Mouse (Mus musculus) heart, adult 2 months (tissue): ENCODE measurements at regions not wholly inside any gene's neighbourhood (a gene's known extent, or its start where the extent isn't known, plus 50 kb on each side); places are given as distances from the start of the nearest gene placed in this dataset.

ENCODE experiments used
- DNase-seq, 2 experiments: peaks; one replicate each; pipeline ENCODE4 v3.0.0; 2021
- H3K27ac ChIP-seq: fragments of 200-600 bp; 2 replicates; pipeline ENCODE4 v1.8.1; 2022
- H3K27me3 ChIP-seq: fragments of 200-500 bp; 2 replicates; pipeline ENCODE4 v1.6.1; 2012; ENCODE audit warnings: mild to moderate bottlenecking, low read length, inconsistent platforms, mixed read lengths; ENCODE audit not compliant: control insufficient read depth, insufficient read depth
- H3K36me3 ChIP-seq: fragments of 200-500 bp; 2 replicates; pipeline ENCODE4 v1.6.1; 2012; ENCODE audit warnings: low read length, inconsistent platforms; ENCODE audit not compliant: control insufficient read depth, insufficient read depth
- H3K4me1 ChIP-seq: fragments of 200-500 bp; 2 replicates; pipeline ENCODE4 v1.6.1; 2011; ENCODE audit warnings: low read length; ENCODE audit not compliant: control insufficient read depth, insufficient read depth
- H3K4me3 ChIP-seq: fragments of 200-600 bp; 2 replicates; pipeline ENCODE4 v1.8.1; 2022
- H3K79me2 ChIP-seq: fragments of 200-500 bp; replicated peaks from 2 replicates; pipeline ENCODE4 v1.6.1; 2012; ENCODE audit warnings: mild to moderate bottlenecking, inconsistent platforms, low read length, moderate library complexity, mixed read lengths; ENCODE audit not compliant: control insufficient read depth, insufficient read depth
- H3K9ac ChIP-seq: fragments of 200-500 bp; 2 replicates; pipeline ENCODE4 v1.6.1; 2012; ENCODE audit warnings: low read depth, mild to moderate bottlenecking, control low read depth, inconsistent platforms, low read length, mixed read lengths
- CTCF ChIP-seq: fragments of 200-600 bp; IDR thresholded peaks from 2 replicates; pipeline ENCODE4 v1.8.1; 2022; ENCODE audit warnings: antibody characterized with exemption, mild to moderate bottlenecking, moderate library complexity
- EP300 ChIP-seq: fragments of 200-500 bp; IDR thresholded peaks from 2 replicates; pipeline ENCODE4 v1.6.1; 2011; ENCODE audit warnings: low read depth, low read length, control low read depth; ENCODE audit not compliant: insufficient read depth
- POLR2A ChIP-seq: fragments of 200-500 bp; IDR thresholded peaks from 2 replicates; pipeline ENCODE4 v1.6.1; 2011; ENCODE audit warnings: mild to moderate bottlenecking, low read depth, low read length, control low read depth; ENCODE audit not compliant: insufficient read depth
- WGBS: fragments of 180-500 bp; shearing (Covaris S2); methylation state at CpG from one replicate; pipeline ENCODE4 v1.1.7; 2018; 5-methylcytosine and 5-hydroxymethylcytosine counted together
- intact Hi-C: fragments of 180-260 bp; cut with DNase I; formaldehyde crosslinking; loops from one replicate; pipeline ENCODE4 v1.15.1; 2025

GRCm38 (mm10) chr2:167786951-167787350, 97.3 kb upstream of the Tmem189 start:
- no peaks in the 10 kb centered on the region for H3K27me3 ChIP-seq
- intact Hi-C loops: no loop called here
- WGBS: 87% methylated on average over 3 of the region's 5 CpGs

GRCm38 (mm10) chr2:167784353-167784752, 94.7 kb upstream of the Tmem189 start:
- no peak for TF ChIP-seq EP300
- no peak for TF ChIP-seq POLR2A
- TF ChIP-seq CTCF: no peak
- Histone ChIP-seq H3K27me3 (no peaks in the 10 kb centered on the region), H3K27ac (no peak overlapping the region), H3K4me3 (no peak overlapping the region), H3K79me2 (no peaks in the 10 kb centered on the region), H3K4me1 (peaks cover 7% of the 10 kb centered on the region), H3K9ac (no peak overlapping the region), H3K36me3 (no peaks in the 10 kb centered on the region)
- 73% methylated on average over 13 of the region's 13 CpGs for WGBS
- DNase-seq: no peak
- intact Hi-C loops: no loop called here

More at GRCm38 (mm10) chr2:167786951-167787350, 97.3 kb upstream of the Tmem189 start:
- H3K36me3 ChIP-seq: no peaks in the 10 kb centered on the region
- TF ChIP-seq EP300 (no peak), POLR2A (no peak), CTCF (no peak)
- no peak for DNase-seq
- H3K79me2 ChIP-seq: no peaks in the 10 kb centered on the region
- H3K27ac ChIP-seq: no peak overlapping the region
- no peak overlapping the region for H3K4me3 ChIP-seq
- no peak overlapping the region for H3K9ac ChIP-seq
- H3K4me1 ChIP-seq: no peaks in the 10 kb centered on the region

GRCm38 (mm10) chr2:167783374-167783773, 93.8 kb upstream of the Tmem189 start:
- peaks cover 8% of the 10 kb centered on the region for H3K4me1 ChIP-seq
- no peak overlapping the region for H3K4me3 ChIP-seq
- intact Hi-C loops: no loop called here
- WGBS: 73% methylated on average over 3 of the region's 3 CpGs
- no peaks in the 10 kb centered on the region for H3K79me2 ChIP-seq
- no peak for TF ChIP-seq POLR2A
- TF ChIP-seq CTCF: no peak
- no peak for TF ChIP-seq EP300
- no peak overlapping the region for H3K9ac ChIP-seq
- H3K27me3 ChIP-seq: no peaks in the 10 kb centered on the region
- no peaks in the 10 kb centered on the region for H3K36me3 ChIP-seq
- DNase-seq: no peak
- H3K27ac ChIP-seq: no peak overlapping the region

GRCm38 (mm10) chr2:167782231-167782999, 92.8 kb upstream of the Tmem189 start:
- Histone ChIP-seq H3K27me3 (no peaks in the 10 kb centered on the region), H3K36me3 (no peaks in the 10 kb centered on the region), H3K79me2 (no peaks in the 10 kb centered on the region), H3K4me3 (no peak overlapping the region), H3K9ac (no peak overlapping the region), H3K27ac (no peak overlapping the region), H3K4me1 (peaks cover 14% of the 10 kb centered on the region)
- whole genome bisulfite sequencing: 63% methylated on average over 27 of the region's 27 CpGs
- DNase-seq: no peak
- TF ChIP-seq CTCF (no peak), POLR2A (no peak), EP300 (no peak)
- intact Hi-C loops: no loop called here

- Histone ChIP-seq H3K9ac (peak overlapping the region; percentile 21; the same call in 1 of the 2 replicates), H3K27me3 (no peaks in the 10 kb centered on the region), H3K4me3 (no peak overlapping the region), H3K36me3 (no peaks in the 10 kb centered on the region), H3K27ac (peak overlapping the region; percentile 23), H3K79me2 (no peaks in the 10 kb centered on the region), H3K4me1 (peaks cover 14% of the 10 kb centered on the region)
- DNase-seq: peak; percentile 69 to 81
- WGBS: 24% methylated on average over 13 of the region's 13 CpGs
- intact Hi-C loops: no loop called here
- no peak for TF ChIP-seq EP300
- TF ChIP-seq POLR2A: no peak
- TF ChIP-seq CTCF: no peak
These were observed 91.9 kb upstream of the Tmem189 start for GRCm38 (mm10) chr2:167781496-167781895.

GRCm38 (mm10) chr2:167778691-167779090, 89.1 kb upstream of the Tmem189 start:
- no peak for TF ChIP-seq CTCF
- TF ChIP-seq EP300: no peak
- no peak for TF ChIP-seq POLR2A
- peak overlapping the region; percentile 94 for H3K27ac ChIP-seq
- H3K79me2 ChIP-seq: no peaks in the 10 kb centered on the region
- no peaks in the 10 kb centered on the region for H3K27me3 ChIP-seq
- no peak overlapping the region for H3K4me3 ChIP-seq
- no peaks in the 10 kb centered on the region for H3K36me3 ChIP-seq
- DNase-seq: peak in 1 of 2 experiments; percentile 48
- WGBS: 89% methylated on average over 10 of the region's 10 CpGs
- H3K9ac ChIP-seq: peak overlapping the region; percentile 14; the same call in 1 of the 2 replicates
- intact Hi-C loops: loop anchor here (1.0 to 5.0 kb wide), 2 partner anchors 54 to 82 kb away; no protein-coding TSS in a partner anchor
- H3K4me1 ChIP-seq: peaks cover 20% of the 10 kb centered on the region
